Mouse (Mus musculus) liver, embryonic 14.5 days (tissue): ENCODE results near the gene Csnk2a1.

Experiments used
- CTCF ChIP-seq: IDR thresholded peaks from 2 replicates; pipeline ENCODE4 v1.5.1; 2016; ENCODE audit warnings: antibody characterized with exemption, low read depth, control low read depth
- EP300 ChIP-seq: IDR thresholded peaks from 2 replicates; pipeline ENCODE4 v1.6.1; 2016; ENCODE audit warnings: antibody characterized with exemption, low read depth

DNA sequence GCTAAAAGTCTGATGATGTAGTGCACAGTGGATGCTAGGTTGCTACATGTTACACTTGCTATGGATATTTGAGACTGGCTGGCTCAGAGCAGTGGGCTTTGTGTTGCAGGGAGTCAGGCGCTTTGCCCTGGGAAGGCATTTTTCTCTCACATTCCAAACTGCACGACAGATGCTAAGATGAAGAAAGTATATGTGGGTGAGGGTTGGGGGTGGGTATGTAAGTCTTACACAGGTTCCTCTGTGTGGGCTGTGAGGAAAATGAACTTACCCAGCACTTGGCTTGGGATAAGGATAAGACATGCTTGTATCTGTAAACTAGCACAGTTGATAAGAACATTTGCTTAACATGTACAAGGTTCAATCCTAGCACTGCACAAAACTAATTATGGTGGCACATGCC is 76.2 kb downstream of the Csnk2a1 start:
- TF ChIP-seq EP300 (no peak), CTCF (no peak)
